Mouse (Mus musculus) kidney, postnatal 14 days (tissue): ENCODE results near the gene Rasl10b.

Experiments used
- DNase-seq: peaks from one replicate; pipeline ENCODE4 v3.0.0; 2022; ENCODE audit warnings: mixed read lengths

The Rasl10b gene

GRCm38 (mm10) chr11:83409087-83409754, at the start of gene Rasl10b:
Gene Rasl10b, plus strand, starts transcription at chr11:83409137.
- peak; percentile 50 for DNase-seq

GRCm38 (mm10) chr11:83364656-83365055, 44.3 kb upstream of the Rasl10b start:
- DNase-seq, result no peak

- no peak for DNase-seq
These were observed 37.7 kb upstream of the Rasl10b start for GRCm38 (mm10) chr11:83371267-83371666.

- DNase-seq, result no peak
These were observed 29.1 kb upstream of the Rasl10b start for GRCm38 (mm10) chr11:83379745-83380341.

GRCm38 (mm10) chr11:83382876-83383531, 25.9 kb upstream of the Rasl10b start:
- DNase-seq, result no peak

- no peak for DNase-seq
These were observed 25.4 kb upstream of the Rasl10b start for GRCm38 (mm10) chr11:83383532-83383887.

- no peak for DNase-seq
These were observed 15.9 kb upstream of the Rasl10b start for GRCm38 (mm10) chr11:83393062-83393461.

- DNase-seq, result no peak
These were observed 14.0 kb upstream of the Rasl10b start for GRCm38 (mm10) chr11:83394802-83395439.

- no peak for DNase-seq
These were observed 11.3 kb upstream of the Rasl10b start for GRCm38 (mm10) chr11:83397626-83398025.

- DNase-seq, result no peak
These were observed 10.2 kb upstream of the Rasl10b start for GRCm38 (mm10) chr11:83398724-83399123.

GRCm38 (mm10) chr11:83403787-83404186, 5.2 kb upstream of the Rasl10b start:
- no peak for DNase-seq

- DNase-seq, result no peak
These were observed 2.5 kb upstream of the Rasl10b start for GRCm38 (mm10) chr11:83406391-83406790.

GRCm38 (mm10) chr11:83408242-83408641, 695 bp upstream of the Rasl10b start:
- no peak for DNase-seq

- DNase-seq, result peak; percentile 5
These were observed 905 bp downstream of the Rasl10b start for GRCm38 (mm10) chr11:83409792-83410291.

- DNase-seq, result no peak
These were observed 1.6 kb downstream of the Rasl10b start for GRCm38 (mm10) chr11:83410510-83410909.

GRCm38 (mm10) chr11:83417080-83417479, 8.1 kb downstream of the Rasl10b start:
- peak; percentile 77 for DNase-seq

GRCm38 (mm10) chr11:83417708-83418107, 8.8 kb downstream of the Rasl10b start:
- DNase-seq, result no peak

GRCm38 (mm10) chr11:83418566-83418965, 9.6 kb downstream of the Rasl10b start:
- no peak for DNase-seq

- no peak for DNase-seq
These were observed 11.4 kb downstream of the Rasl10b start for GRCm38 (mm10) chr11:83420338-83420737.

- peak; percentile 80 for DNase-seq
These were observed 12.4 kb downstream of the Rasl10b start for GRCm38 (mm10) chr11:83421305-83421704.

- peak; percentile 79 for DNase-seq
These were observed 15.7 kb downstream of the Rasl10b start for GRCm38 (mm10) chr11:83424681-83425080.

- DNase-seq, result no peak
These were observed 18.0 kb downstream of the Rasl10b start for GRCm38 (mm10) chr11:83426964-83427363.

GRCm38 (mm10) chr11:83429355-83429754, 20.4 kb downstream of the Rasl10b start, which contains the start of gene Gas2l2:
Gene Gas2l2, minus strand, starts transcription at chr11:83429455.
- DNase-seq, result no peak
